Mouse (Mus musculus) layer of hippocampus, postnatal 10 days (tissue): ENCODE data around the gene Olfr111. TPM values are rescaled to one million over a fixed set of nuclear protein-coding genes. Genes with fewer than 3 reads are reported as not detected.
"Not testable (repeated sequence)": the region's sequence is repeated elsewhere in the genome, so short reads cannot be mapped to it uniquely, and the experiment has no call there.

Experiments used
- DNase-seq, 2 experiments: peaks; one replicate each; pipeline ENCODE4 v3.0.0; 2021; ENCODE audit warnings: low spot score in 2 of 2
- long read RNA-seq: library from polyadenylated mRNA; stranded (forward); transcript quantifications from one replicate; pipeline ENCODE4 v2.0.0, GENCODE M21; 2023
- total RNA-seq, 2 experiments: library from RNA; stranded (reverse); gene quantifications; 2 replicates each; pipeline ENCODE4 v1.2.3; 2021

The Olfr111 gene
- total RNA-seq: not detected
- long read RNA-seq: 0 reads

GRCm38 (mm10) chr17:37507730-37508129, at the start of gene Olfr111:
Gene Olfr111 (plus strand): TSS chr17:37508030.
- DNase-seq: no peak

GRCm38 (mm10) chr17:37458616-37459015, 49.2 kb upstream of the Olfr111 start, which contains the start of gene Olfr109:
Gene Olfr109 (plus strand): TSS chr17:37458916.
- no peak for DNase-seq

- DNase-seq: no peak
Measured at GRCm38 (mm10) chr17:37483452-37483851, 24.4 kb upstream of the Olfr111 start, which contains the start of gene H2-M2. Gene H2-M2 (minus strand): TSS chr17:37483552.

GRCm38 (mm10) chr17:37491930-37492518, 15.8 kb upstream of the Olfr111 start, which contains the start of gene Olfr110:
Gene Olfr110 (plus strand): TSS chr17:37492468.
- DNase-seq: no peak

- DNase-seq: not testable (repeated sequence)
Measured at GRCm38 (mm10) chr17:37524612-37525011, 16.8 kb downstream of the Olfr111 start.

- DNase-seq: not testable (repeated sequence)
Measured at GRCm38 (mm10) chr17:37525427-37525826, 17.6 kb downstream of the Olfr111 start.

GRCm38 (mm10) chr17:37535173-37535572, 27.3 kb downstream of the Olfr111 start:
- DNase-seq: no peak

- not testable (repeated sequence) for DNase-seq
Measured at GRCm38 (mm10) chr17:37538416-37538815, 30.6 kb downstream of the Olfr111 start.

GRCm38 (mm10) chr17:37541454-37542119, 33.8 kb downstream of the Olfr111 start:
- no peak for DNase-seq

GRCm38 (mm10) chr17:37543800-37544435, 36.1 kb downstream of the Olfr111 start:
- DNase-seq: no peak

GRCm38 (mm10) chr17:37558913-37559615, 51.2 kb downstream of the Olfr111 start:
- DNase-seq: no peak

GRCm38 (mm10) chr17:37569351-37569750, 61.5 kb downstream of the Olfr111 start, which contains the start of gene Olfr112:
Gene Olfr112 (minus strand): TSS chr17:37569451.
- DNase-seq: no peak

- no peak for DNase-seq
Measured at GRCm38 (mm10) chr17:37577563-37577962, 69.7 kb downstream of the Olfr111 start, which contains the start of gene Olfr113. Gene Olfr113 (minus strand): TSS chr17:37577663.

Other genes starting within 250 kb of the Olfr111 start
- gene Olfr98, start 244.3 kb upstream of the Olfr111 start, total RNA-seq: not detected
- gene H2-M3, start 237.8 kb upstream of the Olfr111 start, total RNA-seq: 1 to 10 TPM; 1.7 to 2.5 TPM
- not detected for gene Olfr99, start 224.6 kb upstream of the Olfr111 start, total RNA-seq
- not detected for gene Olfr101, start 203.7 kb upstream of the Olfr111 start, total RNA-seq
- not detected for gene Olfr102, start 191.0 kb upstream of the Olfr111 start, total RNA-seq
- gene Olfr103, start 168.3 kb upstream of the Olfr111 start, total RNA-seq: not detected
- not detected for gene Olfr104-ps, start 148.4 kb upstream of the Olfr111 start, total RNA-seq
- gene Olfr105-ps, start 129.0 kb upstream of the Olfr111 start, total RNA-seq: not detected
- not detected for gene Olfr106-ps, start 117.6 kb upstream of the Olfr111 start, total RNA-seq
- under 1 TPM in 1 of 2 experiments, not detected in 1; 0.11 TPM for gene Olfr107, start 108.8 kb upstream of the Olfr111 start, total RNA-seq
- gene Olfr108, start 62.5 kb upstream of the Olfr111 start, total RNA-seq: not detected
- gene Olfr109, start 49.1 kb upstream of the Olfr111 start, total RNA-seq: not detected
- gene H2-M2, start 24.5 kb upstream of the Olfr111 start, total RNA-seq: not detected
- not detected for gene Olfr110, start 15.6 kb upstream of the Olfr111 start, total RNA-seq
- gene Olfr112, start 61.4 kb downstream of the Olfr111 start, total RNA-seq: not detected
- gene Olfr113, start 69.6 kb downstream of the Olfr111 start, total RNA-seq: not detected
- gene Olfr114, start 84.7 kb downstream of the Olfr111 start, total RNA-seq: not detected
- gene Olfr115, start 119.1 kb downstream of the Olfr111 start, total RNA-seq: not detected
- gene Olfr116, start 119.2 kb downstream of the Olfr111 start, total RNA-seq: not detected
- not detected for gene Olfr117, start 155.8 kb downstream of the Olfr111 start, total RNA-seq
- not detected for gene Olfr118, start 159.0 kb downstream of the Olfr111 start, total RNA-seq
- gene Olfr119, start 188.5 kb downstream of the Olfr111 start, total RNA-seq: not detected
- gene Olfr120, start 213.8 kb downstream of the Olfr111 start, total RNA-seq: not detected
- not detected for gene Olfr121, start 240.8 kb downstream of the Olfr111 start, total RNA-seq